Mouse (Mus musculus) lung, embryonic 16.5 days (tissue): ENCODE data around the gene Glod5. TPM values are rescaled to one million over a fixed set of nuclear protein-coding genes. Genes with fewer than 3 reads are reported as not detected.
A peak's percentile ranks its signal among the peaks of the same experiment; 100 is the strongest.
"Not testable (repeated sequence)": the region's sequence is repeated elsewhere in the genome, so short reads cannot be mapped to it uniquely, and the experiment has no call there.

Experiments
- ATAC-seq: fragments of 200-750 bp; cut with Nextera tagmentation; 2 replicates; pipeline ENCODE4 v1.8.0; 2017; ENCODE audit warnings: low read depth, mild to moderate bottlenecking, moderate library complexity
- H3K27ac ChIP-seq: fragments of 300-500 bp; sonication (generic); 2 replicates; pipeline ENCODE4 v1.5.1; 2014; ENCODE audit warnings: mild to moderate bottlenecking, control low read depth, low read length
- H3K27me3 ChIP-seq: fragments of 300-500 bp; sonication (generic); 2 replicates; pipeline ENCODE4 v1.6.1; 2014; ENCODE audit warnings: low read depth, low read length, mixed read lengths; ENCODE audit not compliant: control insufficient read depth, insufficient read depth
- H3K36me3 ChIP-seq: fragments of 300-500 bp; sonication (generic); 2 replicates; pipeline ENCODE4 v1.6.1; 2014; ENCODE audit warnings: low read length; ENCODE audit not compliant: control insufficient read depth, insufficient read depth
- H3K4me1 ChIP-seq: fragments of 300-500 bp; sonication (generic); replicated peaks from 2 replicates; pipeline ENCODE4 v1.6.1; 2014; ENCODE audit warnings: low read length, mixed read lengths; ENCODE audit not compliant: control insufficient read depth, insufficient read depth
- H3K4me2 ChIP-seq: fragments of 300-500 bp; sonication (generic); 2 replicates; pipeline ENCODE4 v1.6.1; 2014; ENCODE audit warnings: low read depth, low read length, control low read depth
- H3K4me3 ChIP-seq: fragments of 300-500 bp; sonication (generic); 2 replicates; pipeline ENCODE4 v1.5.1; 2014; ENCODE audit warnings: mild to moderate bottlenecking, low read length, control low read depth
- H3K9ac ChIP-seq: fragments of 300-500 bp; sonication (generic); 2 replicates; pipeline ENCODE4 v1.6.1; 2014; ENCODE audit warnings: low read length, control low read depth
- H3K9me3 ChIP-seq: fragments of 300-500 bp; sonication (generic); 2 replicates; pipeline ENCODE4 v1.6.1; 2016; ENCODE audit warnings: low read length; ENCODE audit not compliant: control insufficient read depth
- WGBS: fragments of 180-500 bp; shearing (Covaris S2); extraction: QIAGEN DNeasy Blood & Tissue Kit; methylation state at CpG from one replicate; pipeline ENCODE4 v1.1.7; 2014; 5-methylcytosine and 5-hydroxymethylcytosine counted together
- polyA plus RNA-seq: library from polyadenylated mRNA; unstranded; fragments of >200 nt; fragmentation: Nextera tagmentation; extraction: Ambion mirVana; gene quantifications from 2 replicates; pipeline ENCODE4 v1.2.1, GENCODE M21; 2015

Glod5 gene
- polyA plus RNA-seq, 1 experiment from 2014 or later: not detected

DNA sequence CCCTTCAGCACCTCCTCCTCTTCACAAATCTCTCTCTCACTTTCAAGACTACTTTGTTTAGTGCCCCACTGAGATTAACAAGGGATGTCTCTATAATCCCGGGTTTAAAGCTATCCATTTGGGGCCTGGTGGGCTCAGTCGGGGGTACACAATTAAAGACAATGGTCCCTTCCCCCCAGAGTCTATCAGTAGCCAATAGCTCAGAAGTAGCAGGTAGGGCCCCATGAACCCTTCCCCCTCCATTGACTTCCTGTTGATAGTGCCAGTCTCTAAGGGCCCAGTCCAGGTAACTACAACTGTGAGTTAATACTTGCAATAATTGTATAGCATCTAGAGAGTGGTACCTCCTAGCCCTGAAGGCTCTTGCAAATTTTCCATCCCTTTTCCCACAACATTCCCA, 5.1 kb downstream of the Glod5 start:
- no peaks in the 10 kb centered on the region for H3K27me3 ChIP-seq
- H3K27ac ChIP-seq: no peak overlapping the region
- 21% methylated on average over 2 of the region's 2 CpGs for WGBS
- no peaks in the 10 kb centered on the region for H3K4me1 ChIP-seq
- H3K4me3 ChIP-seq: no peak overlapping the region
- no peaks in the 10 kb centered on the region for H3K9me3 ChIP-seq
- no peak for ATAC-seq
- H3K9ac ChIP-seq: no peak overlapping the region
- H3K36me3 ChIP-seq: no peaks in the 10 kb centered on the region
- H3K4me2 ChIP-seq: no peak overlapping the region

DNA sequence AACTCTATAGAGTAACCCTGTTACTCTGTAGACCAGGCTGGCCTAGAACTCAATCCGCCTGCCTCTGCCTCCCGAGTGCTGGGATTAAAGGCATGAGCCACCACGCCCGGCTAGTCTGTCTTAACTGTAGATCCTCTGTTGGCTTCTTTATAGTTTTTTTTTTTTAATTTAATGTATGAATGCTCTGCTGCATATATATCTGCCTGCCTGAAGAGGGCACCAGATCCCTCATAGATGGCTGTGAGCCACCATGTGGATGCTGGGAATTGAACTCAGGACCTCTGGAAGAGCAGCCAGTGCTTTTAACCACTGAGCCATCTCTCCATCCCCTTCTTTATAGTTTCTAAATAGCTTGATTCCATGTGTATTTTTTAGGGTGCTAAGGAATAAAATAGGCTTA, 8.9 kb downstream of the Glod5 start:
- 79% methylated on average over 4 of the region's 4 CpGs for WGBS

DNA sequence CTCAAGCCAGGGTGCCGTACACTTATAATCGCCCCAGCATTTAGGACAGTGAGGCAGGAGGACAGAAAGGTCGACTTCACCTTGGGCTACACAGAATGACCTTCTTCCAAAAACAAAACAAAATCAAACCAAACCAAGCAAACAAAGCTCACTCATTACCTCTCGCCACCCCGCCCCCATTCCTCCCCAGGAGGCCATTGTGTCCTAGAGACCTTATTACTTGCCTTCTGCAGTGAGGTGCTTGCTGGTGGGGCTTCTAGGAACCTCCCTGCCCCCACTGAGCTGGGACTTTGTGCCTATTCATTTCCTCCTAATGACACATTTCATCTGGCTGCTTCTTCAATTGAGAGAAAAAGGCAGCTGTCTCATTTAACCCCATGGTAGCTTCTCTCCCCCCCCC, 9.7 kb downstream of the Glod5 start:
- H3K27me3 ChIP-seq: no peaks in the 10 kb centered on the region
- WGBS: 50% methylated on average over 5 of the region's 5 CpGs
- no peak overlapping the region for H3K4me2 ChIP-seq
- no peaks in the 10 kb centered on the region for H3K4me1 ChIP-seq
- no peak for ATAC-seq
- no peak overlapping the region for H3K27ac ChIP-seq
- H3K9ac ChIP-seq: no peak overlapping the region
- H3K9me3 ChIP-seq: no peaks in the 10 kb centered on the region
- no peaks in the 10 kb centered on the region for H3K36me3 ChIP-seq
- no peak overlapping the region for H3K4me3 ChIP-seq

More for the DNA sequence above, 8.9 kb downstream of the Glod5 start:
- ATAC-seq, H3K4me3 ChIP-seq, H3K36me3 ChIP-seq, H3K9me3 ChIP-seq, H3K4me2 ChIP-seq, H3K27ac ChIP-seq, H3K9ac ChIP-seq, H3K27me3 ChIP-seq, H3K4me1 ChIP-seq: not testable (repeated sequence)

DNA sequence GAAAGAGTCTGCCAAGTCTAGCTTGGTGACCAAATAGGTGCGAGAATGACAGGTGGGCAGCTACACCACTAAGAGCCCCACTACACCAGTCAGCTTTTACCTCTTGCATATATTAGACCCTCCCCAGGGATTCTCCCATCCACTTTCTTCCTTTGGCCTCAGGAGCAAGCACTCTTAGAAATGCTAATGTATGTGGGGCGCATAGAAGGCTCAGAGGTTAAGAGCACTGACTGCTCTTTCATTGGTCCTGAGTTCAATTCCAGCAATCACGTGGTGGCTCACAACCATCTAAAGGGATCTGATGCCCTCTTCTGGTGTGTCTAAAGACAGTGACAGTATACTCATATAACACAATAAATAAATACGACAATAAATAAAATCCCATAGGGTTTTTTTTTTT, 15.3 kb downstream of the Glod5 start:
- H3K27ac ChIP-seq: no peak overlapping the region
- 58% methylated on average over 4 of the region's 4 CpGs for WGBS
- no peak for ATAC-seq

DNA sequence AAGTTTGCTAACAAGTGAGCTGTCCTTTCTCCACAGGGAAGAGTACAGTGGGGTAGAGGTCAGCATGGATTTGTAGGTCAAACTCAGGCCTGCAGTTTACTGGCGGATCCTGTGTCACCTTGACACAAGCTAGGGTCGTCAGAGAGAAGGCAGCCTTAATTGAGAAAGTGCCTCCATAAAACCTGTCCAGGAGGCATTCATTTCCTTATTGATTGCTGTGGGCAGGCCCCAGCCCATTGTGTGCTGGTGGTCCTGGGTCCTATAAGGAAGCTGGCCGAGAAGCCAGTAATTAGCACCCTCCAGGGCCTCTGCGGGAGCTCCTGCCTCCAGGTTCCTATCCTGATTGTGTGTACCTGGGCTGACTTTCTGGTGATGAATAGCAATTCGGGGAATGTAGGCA, 16.3 kb downstream of the Glod5 start:
- no peaks in the 10 kb centered on the region for H3K36me3 ChIP-seq
- no peaks in the 10 kb centered on the region for H3K9me3 ChIP-seq
- H3K4me2 ChIP-seq: no peak overlapping the region
- H3K4me1 ChIP-seq: no peaks in the 10 kb centered on the region
- H3K9ac ChIP-seq: no peak overlapping the region
- WGBS: 31% methylated on average over 5 of the region's 5 CpGs
- no peak overlapping the region for H3K4me3 ChIP-seq
- no peak overlapping the region for H3K27ac ChIP-seq
- no peak for ATAC-seq
- no peaks in the 10 kb centered on the region for H3K27me3 ChIP-seq

More for the DNA sequence above, 15.3 kb downstream of the Glod5 start:
- H3K27me3 ChIP-seq: no peaks in the 10 kb centered on the region
- no peaks in the 10 kb centered on the region for H3K9me3 ChIP-seq
- H3K9ac ChIP-seq: no peak overlapping the region
- H3K4me1 ChIP-seq: no peaks in the 10 kb centered on the region
- no peaks in the 10 kb centered on the region for H3K36me3 ChIP-seq
- H3K4me2 ChIP-seq: no peak overlapping the region
- no peak overlapping the region for H3K4me3 ChIP-seq

DNA sequence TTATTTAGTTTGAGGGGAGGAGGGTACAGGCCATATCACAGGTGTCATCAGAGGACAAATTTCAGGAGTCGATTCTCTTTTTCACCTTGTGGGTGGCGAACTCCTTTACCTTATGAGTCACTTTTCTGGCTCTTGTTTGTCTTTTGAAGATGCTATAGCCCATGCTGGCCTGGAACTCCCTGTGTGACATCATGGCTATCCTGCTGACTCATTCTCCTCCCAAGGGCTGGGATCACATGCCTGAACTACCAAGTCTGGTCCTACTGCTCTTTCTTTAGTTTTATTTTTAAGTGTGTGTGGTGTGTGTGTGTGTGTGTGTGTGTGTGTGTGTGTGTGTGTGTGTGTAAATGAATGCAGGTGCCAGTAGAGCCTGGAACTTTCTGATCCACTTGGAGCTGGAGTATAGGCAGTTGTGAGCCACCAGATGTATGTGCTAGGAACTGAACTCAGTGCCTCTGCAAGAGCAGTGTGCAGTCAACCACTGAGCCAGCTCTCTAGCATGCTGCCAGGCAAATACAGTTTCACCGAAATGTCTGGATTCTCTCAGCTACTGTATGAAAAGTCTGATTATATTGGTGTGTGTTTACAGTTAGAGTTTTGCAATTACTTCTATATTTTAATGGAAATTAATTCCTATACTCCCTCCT, 17.6 kb downstream of the Glod5 start:
- H3K36me3 ChIP-seq: no peaks in the 10 kb centered on the region
- no peak overlapping the region for H3K27ac ChIP-seq
- H3K4me1 ChIP-seq: no peaks in the 10 kb centered on the region
- 59% methylated on average over 3 of the region's 3 CpGs for WGBS
- H3K27me3 ChIP-seq: no peaks in the 10 kb centered on the region
- no peak overlapping the region for H3K4me2 ChIP-seq
- no peak for ATAC-seq
- H3K4me3 ChIP-seq: no peak overlapping the region
- H3K9me3 ChIP-seq: no peaks in the 10 kb centered on the region
- H3K9ac ChIP-seq: no peak overlapping the region

DNA sequence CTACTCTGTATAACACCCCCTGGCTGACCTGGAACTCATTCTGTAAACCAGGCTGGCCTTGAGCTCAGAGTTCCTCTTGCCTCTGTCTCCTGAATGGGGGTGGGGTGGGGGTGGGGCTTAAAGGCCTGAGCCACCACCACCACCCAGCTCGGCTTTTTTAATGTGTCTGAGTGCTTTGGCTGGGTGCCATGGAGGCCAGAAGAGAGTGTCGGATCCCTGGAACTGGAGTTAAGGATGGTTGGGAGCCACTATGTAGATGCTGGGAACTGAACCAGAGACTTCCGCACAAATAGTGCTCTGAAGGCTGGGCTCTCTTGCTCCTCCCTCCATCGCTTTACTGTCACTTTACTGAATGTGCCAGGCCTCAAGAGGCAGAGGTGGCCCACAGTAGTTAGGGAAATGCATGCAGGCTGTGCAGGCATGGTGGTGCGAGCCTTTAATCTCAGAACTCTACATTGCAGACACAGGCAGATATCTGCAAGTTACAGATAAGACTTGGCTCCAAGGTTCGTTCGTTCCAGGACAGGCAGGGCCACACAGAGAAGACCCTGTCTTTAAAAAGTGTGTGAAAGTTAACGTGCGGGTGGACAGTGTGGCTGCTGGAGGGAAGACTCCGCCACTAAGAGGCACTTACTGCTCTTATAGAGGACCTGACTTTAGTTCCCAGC, 25.1 kb downstream of the Glod5 start:
- no peak overlapping the region for H3K9ac ChIP-seq
- H3K4me3 ChIP-seq: no peak overlapping the region
- H3K36me3 ChIP-seq: no peaks in the 10 kb centered on the region
- 58% methylated on average over 10 of the region's 10 CpGs for WGBS
- peak; percentile 36; the same call in 1 of the 2 replicates for ATAC-seq
- no peak overlapping the region for H3K27ac ChIP-seq
- no peak overlapping the region for H3K4me2 ChIP-seq
- H3K9me3 ChIP-seq: no peaks in the 10 kb centered on the region
- no peaks in the 10 kb centered on the region for H3K27me3 ChIP-seq
- no peaks in the 10 kb centered on the region for H3K4me1 ChIP-seq

DNA sequence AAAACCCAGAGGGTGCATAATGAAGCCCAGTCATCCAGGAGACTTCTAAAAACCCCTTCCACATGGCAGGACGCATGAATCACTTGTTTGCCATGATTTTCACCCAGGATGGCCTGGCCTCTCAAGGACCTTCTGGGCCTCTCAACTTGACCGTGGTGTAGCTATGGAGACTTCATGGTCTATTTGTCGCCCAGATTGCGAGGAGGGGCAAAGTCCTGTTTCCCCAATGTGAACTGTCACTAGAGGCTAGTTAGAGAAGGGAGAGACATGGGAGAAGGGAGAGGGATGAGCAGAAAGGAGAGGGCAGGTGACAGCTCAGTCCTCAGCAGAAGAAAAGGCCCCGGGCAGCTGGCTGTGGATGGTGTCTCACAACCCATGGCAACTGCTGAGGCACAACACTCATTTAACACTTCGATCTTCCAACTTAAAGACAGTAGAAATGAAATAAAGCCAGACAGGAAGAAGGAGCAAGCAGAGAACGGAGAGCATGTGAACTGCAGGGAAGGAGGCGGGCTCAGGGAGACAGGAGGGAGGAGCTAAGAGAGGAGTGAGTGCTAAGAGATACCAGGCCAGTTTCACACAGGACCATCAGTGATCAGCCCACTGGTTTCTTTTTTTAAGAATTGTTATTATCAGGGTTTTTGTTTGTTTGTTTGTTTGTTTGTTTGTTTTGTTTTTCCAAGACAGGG, 25.8 kb downstream of the Glod5 start:
- H3K36me3 ChIP-seq: no peaks in the 10 kb centered on the region
- no peak overlapping the region for H3K4me3 ChIP-seq
- ATAC-seq: no peak
- no peak overlapping the region for H3K9ac ChIP-seq
- H3K9me3 ChIP-seq: no peaks in the 10 kb centered on the region
- H3K4me1 ChIP-seq: no peaks in the 10 kb centered on the region
- H3K4me2 ChIP-seq: no peak overlapping the region
- no peaks in the 10 kb centered on the region for H3K27me3 ChIP-seq
- H3K27ac ChIP-seq: no peak overlapping the region
- 50% methylated on average over 8 of the region's 8 CpGs for WGBS

DNA sequence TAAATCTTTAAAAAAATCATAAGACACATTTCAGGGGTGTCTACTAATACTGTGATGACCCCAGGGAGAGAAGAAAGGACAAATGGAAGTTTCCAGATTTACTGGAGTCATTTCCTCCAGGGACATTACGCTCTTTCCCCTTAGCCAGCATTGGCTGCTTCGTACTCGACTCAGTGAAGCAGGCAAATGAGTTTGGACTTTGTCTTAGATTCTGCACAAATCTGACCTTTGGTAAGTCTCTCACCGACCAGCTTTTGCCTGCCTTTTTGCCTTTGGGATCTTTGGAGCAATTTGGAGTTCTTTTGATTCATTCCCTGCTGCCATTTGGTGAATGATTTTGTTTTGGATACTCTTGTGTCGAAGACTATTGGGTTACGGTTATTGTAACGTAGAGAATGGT, 36.9 kb downstream of the Glod5 start:
- Histone ChIP-seq H3K27me3 (no peaks in the 10 kb centered on the region), H3K36me3 (no peaks in the 10 kb centered on the region), H3K9ac (no peak overlapping the region), H3K4me2 (no peak overlapping the region), H3K9me3 (no peaks in the 10 kb centered on the region), H3K4me3 (no peak overlapping the region), H3K4me1 (no peaks in the 10 kb centered on the region), H3K27ac (no peak overlapping the region)
- WGBS: 88% methylated on average over 7 of the region's 7 CpGs
- ATAC-seq: no peak
